Mouse (Mus musculus): Measurements from ENCODE around the gene Prickle2. TPM values are rescaled to one million over a fixed set of nuclear protein-coding genes. Genes with fewer than 3 reads are reported as not detected.

The Prickle2 gene
- 8.5 and 10.8 TPM in 2 replicates for polyA plus RNA-seq (2012; rRNA removed)

DNA sequence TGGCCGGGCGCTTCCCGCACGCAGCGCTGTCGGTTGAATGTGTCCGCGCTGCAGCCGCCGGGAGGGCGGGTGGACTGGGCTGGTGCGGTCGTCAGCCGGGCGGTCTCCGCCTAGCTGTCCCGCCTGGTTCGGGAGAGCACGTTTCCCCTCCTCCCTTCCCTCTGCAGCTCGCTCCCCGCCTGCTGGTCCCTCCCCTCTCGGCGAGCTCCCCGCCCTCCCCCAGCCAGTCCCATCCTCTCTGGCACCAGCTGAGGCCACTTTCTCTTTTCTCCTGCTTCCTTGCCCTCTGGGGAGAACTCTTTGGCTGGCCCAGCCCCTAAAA is at the start of gene Prickle2:
Gene Prickle2 (minus strand): TSS at position 11 of the 322 bp plus-strand sequence.

Other genes with a start within 250 kb of the Prickle2 start
- gene A730049H05Rik, start 110.3 kb upstream of the Prickle2 start, polyA plus RNA-seq (2012; rRNA removed), result 0.47 and 0.55 TPM in 2 replicates
- gene Gm15737, start 163.2 kb upstream of the Prickle2 start, polyA plus RNA-seq (2012; rRNA removed), result not detected in 2 replicates
- 2.5 and 6.2 TPM in 2 replicates for gene Adamts9, start 237.3 kb upstream of the Prickle2 start, polyA plus RNA-seq (2012; rRNA removed)